Mouse (Mus musculus): Measurements from ENCODE around the gene Ltbp4. TPM values are rescaled to one million over a fixed set of nuclear protein-coding genes. Genes with fewer than 3 reads are reported as not detected.

The Ltbp4 gene
- total RNA-seq, 2 experiments from 2014 or later = 387 to 393 TPM

DNA sequence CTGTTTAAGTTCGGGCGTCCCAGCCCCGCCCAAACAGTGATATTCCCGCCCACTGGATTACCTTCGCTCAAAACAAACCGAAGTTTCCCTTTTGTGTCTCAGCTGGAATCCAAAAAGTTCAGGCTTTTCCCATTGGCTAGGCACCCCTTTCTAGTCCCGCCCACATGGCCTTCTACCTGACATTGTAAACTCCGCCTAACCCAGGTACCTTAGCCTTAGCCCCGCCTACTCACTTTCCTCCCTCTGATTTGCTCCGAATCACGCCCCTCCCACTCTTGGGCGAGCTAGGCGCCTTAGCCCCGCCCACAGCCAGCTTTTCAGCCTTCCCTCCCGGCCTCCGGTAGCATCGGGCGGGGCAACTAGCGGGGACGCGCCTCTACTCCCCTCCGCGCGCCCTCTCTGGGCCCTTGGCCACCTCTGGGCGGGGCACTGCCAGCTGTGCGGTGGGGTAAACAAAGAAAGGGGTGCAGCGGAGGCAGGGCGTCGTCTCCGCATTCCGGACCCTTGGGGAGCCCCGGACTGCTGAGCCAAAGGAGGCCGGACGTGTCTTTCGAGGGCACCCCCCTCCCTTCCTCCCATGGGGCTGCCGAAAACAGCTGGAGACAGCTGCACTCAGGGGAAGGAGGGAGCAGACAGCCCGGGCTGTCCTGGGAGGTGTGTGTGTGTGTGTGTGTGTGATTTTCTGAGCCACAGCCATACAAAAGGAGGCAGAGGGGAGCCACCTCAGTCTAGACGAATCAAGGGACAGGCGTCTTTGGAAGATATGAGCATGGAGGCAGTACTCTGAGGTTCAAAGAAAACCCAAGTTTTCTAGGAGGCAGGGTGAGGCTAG lies 6.6 kb downstream of the Ltbp4 start:
- peak; percentile 94 for DNase-seq
- intact Hi-C loops (cut with DNase I) = loop anchor here (5.0 kb wide), 2 partner anchors 161 to 169 kb away; no protein-coding TSS in a partner anchor

DNA sequence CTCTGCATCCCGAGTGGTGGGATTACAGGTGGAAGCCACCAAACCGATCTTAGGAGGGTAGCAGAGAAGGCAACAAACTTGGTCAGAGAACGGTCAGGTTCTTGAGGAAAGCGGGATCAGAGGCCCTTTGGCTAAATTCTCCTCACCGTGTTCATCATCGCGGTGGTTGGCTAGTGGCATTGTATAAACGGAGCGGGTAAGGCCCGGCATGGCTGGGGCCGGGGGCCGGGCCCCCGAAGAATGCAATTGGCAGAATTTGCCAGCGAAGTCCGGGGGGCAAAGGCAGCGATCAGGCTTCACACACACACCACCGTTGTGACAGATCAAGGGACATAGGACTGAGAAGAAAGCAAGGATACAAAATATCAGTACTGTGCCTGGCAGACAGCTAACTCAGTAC lies 7.5 kb downstream of the Ltbp4 start:
- DNase-seq = no peak
- intact Hi-C loops (cut with DNase I) = loop anchor here (1.0 to 5.0 kb wide), 3 partner anchors 28 to 168 kb away; no protein-coding TSS in a partner anchor

DNA sequence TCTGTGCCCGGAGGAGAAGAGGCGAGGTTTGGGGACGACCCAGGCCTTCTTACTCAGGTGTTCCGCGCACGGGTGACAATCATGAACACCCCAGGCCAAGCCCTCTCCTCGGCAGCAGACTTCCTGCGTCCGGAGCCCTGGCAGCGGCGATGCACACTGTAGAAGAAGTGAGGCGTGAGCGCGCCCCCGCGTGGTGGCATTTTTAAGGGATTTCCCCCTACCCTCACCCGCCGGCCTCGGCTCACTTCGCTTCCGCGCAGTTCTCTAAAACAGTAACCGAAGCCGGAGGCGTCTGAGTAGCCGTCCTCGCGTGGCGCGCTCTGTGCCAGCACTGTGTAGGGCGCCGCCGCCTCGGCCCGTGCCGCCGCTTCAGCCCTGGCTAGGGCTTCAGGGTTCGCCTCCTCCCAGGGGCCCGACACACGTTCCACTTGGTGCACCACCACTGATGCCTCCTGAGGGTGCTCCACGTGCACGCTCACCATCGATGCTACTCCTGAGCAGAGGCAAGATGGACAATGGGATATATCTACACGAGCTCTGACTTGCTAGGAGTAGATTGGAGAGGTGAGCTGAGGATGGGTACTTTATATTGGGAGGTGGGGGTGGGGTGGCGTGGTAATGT lies 8.1 kb downstream of the Ltbp4 start:
- DNase-seq = peak; percentile 87 to 91
- intact Hi-C loops (cut with DNase I) = loop anchor here (1.0 kb wide), 1 partner anchor 27 kb away; no protein-coding TSS in a partner anchor

DNA sequence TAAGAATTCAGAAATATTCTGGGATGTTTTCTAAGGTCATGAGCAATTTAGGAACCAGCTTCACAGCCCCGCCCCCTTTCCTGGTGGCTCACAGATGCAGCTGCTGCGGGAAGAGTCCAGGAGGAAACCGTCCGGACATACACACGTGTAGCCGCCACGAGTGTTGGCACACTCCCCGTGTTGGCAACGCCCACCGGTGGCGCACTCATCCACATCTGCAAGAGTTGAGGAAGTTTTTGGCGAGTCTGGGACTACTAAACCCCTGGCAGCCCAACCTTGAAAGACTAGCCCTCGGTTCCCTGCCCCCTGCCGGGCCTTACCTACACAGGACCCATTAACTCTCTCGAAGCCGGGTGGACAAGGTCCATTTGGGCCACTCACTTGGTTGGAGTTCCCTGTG lies 8.8 kb downstream of the Ltbp4 start:
- intact Hi-C loops (cut with DNase I) = loop anchor here (1.0 kb wide), 1 partner anchor 26 kb away; no protein-coding TSS in a partner anchor
- peak in 1 of 2 experiments; percentile 70 for DNase-seq

DNA sequence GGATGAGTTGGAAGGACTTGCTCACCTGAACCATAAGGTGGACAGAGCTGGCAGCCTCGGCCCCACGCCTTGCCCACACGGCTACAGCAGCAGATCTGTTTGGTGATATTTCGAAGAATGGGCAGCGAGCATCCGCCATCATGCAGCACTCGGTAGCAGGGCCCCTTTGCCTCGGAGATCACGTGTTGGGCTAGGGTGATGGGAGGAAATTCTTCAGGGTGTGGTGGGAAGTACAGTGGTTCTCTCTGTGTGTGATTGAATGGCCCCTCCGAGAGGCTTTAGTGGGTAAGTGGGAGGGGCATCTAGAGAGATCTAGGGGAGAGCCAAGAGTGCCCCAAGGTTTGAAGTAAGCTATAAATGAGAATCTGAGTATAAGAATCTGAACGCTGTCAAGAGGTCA lies 9.3 kb downstream of the Ltbp4 start:
- intact Hi-C loops (cut with DNase I) = no loop called here
- no peak for DNase-seq

DNA sequence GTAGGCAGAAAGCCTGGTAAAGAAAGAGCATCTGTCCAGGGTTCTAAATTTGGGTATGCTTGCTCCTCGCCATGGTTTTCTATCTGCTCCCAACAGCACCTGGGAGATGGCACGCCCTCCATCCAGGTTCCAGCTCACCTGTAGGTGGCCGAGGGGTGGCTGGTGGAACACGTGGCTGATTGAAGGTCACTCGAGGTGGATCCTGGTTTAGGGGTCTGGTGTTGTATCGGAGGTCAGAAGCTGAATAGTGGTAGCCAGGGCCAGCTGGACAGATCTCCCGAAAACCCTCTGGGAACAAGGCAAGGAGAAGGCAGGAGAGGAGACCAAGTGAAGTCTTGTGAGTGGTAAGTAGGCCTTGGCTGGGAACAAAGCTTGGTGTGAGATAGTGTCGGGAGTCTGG lies 10.0 kb downstream of the Ltbp4 start:
- no peak for DNase-seq
- intact Hi-C loops (cut with DNase I) = no loop called here

DNA sequence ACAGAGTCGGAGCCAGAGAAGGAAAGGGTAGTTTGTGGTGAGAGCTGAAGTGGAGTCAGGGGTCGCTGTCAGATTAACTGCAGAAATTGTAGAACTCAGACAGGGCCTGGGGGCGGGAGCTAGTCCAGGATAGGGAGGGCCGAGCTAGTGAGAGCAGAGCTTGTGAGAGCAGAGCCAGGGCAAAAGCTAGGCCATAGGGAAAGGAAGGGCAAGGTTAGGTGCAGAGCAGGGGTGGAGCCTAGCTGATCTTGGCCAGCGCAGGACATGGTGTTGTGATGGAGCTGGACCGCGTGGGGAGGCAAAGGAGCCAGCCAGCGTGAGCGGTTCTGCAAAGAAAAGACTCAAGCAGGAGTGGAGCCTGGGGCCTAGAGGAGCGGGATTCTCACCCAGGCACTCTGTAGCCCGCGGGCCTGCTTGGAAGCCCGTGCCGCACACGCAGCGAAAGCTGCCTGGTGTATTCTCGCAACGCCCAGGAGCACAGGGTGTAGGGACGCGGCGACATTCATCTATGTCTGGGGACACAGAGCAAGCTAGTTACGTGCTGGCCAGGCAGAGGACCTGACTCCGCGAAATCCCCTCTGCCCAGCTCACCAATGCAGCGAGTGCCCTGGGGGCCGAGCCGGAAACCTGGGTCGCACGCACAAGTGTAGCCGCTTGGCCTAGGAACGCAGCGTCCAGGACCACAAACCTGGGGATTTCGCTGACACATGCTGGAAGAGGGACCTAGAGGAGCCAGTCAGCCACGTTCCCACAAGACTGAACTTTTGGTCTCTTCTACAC lies 11.2 kb downstream of the Ltbp4 start:
- intact Hi-C loops (cut with DNase I) = no loop called here
- DNase-seq = peak; percentile 57 to 58

DNA sequence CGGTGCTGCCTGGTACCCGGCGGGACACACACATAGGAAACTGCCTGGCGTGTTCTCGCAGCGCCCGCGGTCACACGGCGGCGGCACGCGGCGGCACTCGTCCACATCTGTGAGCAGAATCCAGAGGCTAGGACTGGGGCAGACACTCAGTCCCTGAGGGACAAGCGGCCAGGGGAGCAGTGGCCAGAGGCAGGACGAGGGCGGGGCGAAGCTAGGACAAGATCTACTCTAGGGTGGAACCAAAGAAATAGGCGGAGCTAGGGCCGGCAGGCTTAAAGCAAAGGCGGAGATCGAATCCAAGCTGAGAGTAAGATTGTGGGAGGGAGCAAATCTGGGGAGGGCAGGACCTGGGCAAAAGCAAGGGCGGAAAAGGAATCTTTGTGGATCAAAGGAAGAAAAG lies 11.8 kb downstream of the Ltbp4 start:
- DNase-seq = peak; percentile 80 to 85
- intact Hi-C loops (cut with DNase I) = no loop called here

DNA sequence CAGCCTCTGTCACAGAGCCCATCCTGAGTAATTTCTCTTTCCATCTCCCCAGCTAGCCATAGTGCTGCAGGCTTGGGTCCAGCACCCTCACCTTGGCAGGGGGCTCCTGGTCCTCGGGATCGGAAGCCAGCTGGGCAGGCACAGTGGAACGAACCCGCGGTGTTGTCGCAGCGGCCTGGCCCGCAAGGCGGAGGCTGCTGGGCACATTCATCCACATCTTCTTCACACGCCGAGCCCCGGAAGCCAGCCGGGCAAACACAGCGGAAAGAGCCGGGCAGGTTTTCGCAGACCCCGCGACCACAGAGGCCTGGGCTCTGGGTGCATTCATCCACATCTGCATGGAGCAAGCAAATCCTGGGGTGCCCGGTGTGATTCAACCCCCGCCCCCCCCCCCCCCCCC lies 12.6 kb downstream of the Ltbp4 start:
- DNase-seq = no peak
- intact Hi-C loops (cut with DNase I) = no loop called here

DNA sequence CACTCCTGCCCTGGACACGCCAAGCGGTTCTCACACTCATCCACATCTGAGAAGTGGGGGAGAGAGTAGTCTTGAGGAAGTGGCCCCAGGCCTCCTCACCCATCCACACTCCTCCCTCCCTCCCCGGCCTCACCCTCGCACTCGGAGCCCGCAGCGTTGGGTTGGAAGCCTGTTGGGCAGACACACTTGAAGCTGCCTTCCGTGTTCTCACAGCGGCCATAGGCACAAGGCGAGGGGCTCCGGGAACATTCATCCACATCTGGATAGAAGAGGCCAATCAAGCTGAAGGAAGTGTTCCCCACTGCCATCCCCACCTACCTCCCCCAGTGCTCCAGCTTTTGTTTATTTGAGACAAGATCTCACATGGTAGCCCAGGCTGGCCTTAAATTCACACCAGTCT lies 13.3 kb downstream of the Ltbp4 start:
- intact Hi-C loops (cut with DNase I) = no loop called here
- DNase-seq = no peak

DNA sequence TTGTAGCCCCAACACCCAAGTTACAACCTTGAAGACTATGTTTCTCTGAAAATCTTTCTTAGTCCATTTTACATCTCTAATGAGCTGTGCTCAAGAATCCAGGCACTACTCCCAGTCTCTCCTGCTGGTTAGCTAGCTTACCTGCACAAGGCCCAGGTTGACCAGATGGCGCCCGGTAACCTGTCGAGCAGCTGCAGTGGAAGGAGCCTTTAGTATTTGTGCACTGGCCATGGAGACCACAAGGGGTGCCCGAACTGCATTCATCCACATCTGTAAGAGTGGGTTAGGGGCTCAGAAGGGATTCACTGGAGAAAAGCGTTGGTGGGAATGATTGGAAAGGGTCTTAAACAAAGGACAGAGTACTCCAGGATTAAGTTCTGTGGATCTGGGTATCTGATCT lies 14.5 kb downstream of the Ltbp4 start:
- no peak for DNase-seq
- intact Hi-C loops (cut with DNase I) = no loop called here

DNA sequence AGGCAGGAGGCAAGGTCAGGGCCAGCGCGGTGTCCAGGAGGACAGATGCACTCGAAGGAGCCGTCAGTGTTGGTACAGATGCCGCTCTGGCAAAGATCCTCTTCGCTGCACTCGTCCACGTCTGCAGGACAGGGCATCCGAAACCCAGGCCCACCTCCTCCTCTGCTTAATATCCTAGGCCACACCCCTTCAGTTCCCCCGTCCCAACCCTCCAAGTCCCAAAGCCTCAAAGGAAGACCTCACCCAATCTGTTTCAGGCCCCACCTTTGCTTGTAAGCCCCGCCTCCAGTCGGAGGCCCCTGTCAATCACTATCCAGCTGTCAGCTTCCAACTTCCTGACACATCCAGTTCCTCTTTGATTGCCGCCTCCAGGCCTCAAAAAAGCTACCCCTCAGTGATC lies 15.2 kb downstream of the Ltbp4 start:
- intact Hi-C loops (cut with DNase I) = no loop called here
- no peak for DNase-seq

DNA sequence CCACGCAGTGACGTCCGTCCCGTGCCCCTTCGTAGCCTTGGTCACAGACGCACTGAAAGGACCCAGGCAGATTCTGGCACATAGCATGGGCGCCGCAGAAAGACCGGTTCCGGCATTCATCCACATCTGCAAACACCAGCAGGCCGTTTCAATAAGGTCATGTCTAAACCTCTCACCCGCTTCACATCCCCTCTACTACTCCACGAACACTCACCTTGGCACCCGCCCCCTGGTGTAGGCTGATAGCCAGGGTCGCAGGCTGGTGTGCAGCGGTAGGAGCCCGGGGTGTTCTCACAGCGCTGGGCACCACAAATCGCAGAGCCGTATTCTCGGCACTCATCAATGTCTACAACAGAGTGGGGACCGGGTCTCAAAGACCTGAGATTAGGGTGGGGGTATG lies 18.1 kb downstream of the Ltbp4 start:
- intact Hi-C loops (cut with DNase I) = no loop called here
- DNase-seq = no peak

DNA sequence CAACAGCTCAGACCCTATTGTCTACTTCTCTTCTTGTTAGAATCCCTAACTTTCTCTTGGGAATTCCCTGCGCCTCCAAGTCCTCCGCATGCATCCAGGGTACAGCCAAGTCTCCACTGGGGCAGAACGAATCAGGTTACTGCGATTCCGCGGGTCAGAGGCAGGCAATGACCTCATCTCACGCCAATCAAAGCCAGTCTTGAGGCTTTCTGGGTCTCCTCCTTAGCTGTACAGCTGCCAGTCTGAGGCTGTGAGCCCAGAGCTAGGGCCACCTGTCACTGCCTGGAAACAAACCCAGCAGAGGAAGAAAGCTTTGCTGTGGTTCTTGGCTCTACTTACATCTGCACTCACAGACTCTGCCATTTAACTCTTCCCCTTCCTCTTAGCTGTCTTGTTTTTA lies 21.5 kb downstream of the Ltbp4 start:
- DNase-seq = peak; percentile 81 to 82
- intact Hi-C loops (cut with DNase I) = no loop called here

DNA sequence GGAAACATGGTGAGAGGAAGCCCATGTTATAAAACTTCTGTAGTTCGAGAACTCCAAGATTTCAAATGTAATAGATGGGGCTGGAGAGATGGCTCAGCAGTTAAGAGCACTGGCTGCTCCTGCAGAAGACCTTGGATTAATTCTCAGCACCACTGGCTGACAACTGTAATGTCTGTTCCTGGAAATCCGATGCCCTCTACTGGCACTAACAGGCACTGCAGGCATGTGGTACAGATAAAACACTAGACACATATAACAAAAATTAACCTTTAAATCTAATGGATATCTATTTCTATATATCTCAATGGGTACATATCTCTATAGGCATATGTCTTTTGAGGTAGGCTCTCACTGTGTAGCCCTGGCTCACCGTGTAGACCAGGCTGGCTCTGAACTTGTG lies 23.1 kb downstream of the Ltbp4 start:
- DNase-seq = no peak
- intact Hi-C loops (cut with DNase I) = no loop called here

DNA sequence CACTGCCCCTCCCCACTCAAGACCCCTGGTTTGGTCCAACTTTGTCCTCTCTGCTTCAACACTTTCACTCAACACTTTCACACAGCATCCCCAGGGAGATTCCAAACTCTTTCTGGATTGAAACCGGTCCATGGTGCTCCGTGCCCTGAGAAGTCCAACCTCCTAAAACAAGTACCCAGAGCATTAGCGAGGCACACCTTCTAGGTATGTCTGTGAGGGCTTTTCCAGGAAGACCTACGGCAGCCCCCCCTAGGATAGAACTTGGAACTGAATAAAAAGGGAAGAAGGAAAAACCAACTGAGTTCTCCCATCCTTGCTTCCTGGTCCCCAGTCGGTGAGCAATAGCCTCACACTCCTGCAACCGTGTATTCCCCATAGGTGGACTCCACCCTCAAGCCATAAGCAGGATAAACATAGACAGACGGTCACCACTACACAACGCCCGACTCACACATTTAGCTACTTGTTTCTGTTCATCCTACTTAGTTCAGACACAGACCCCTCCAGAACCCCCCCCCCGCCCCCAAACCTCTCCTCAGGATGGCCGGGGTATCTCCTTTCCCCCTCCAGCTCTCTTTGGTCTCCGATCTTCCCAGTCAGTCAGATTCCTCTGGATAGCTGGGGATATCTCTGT lies 25.7 kb downstream of the Ltbp4 start:
- no peak for DNase-seq
- intact Hi-C loops (cut with DNase I) = no loop called here

DNA sequence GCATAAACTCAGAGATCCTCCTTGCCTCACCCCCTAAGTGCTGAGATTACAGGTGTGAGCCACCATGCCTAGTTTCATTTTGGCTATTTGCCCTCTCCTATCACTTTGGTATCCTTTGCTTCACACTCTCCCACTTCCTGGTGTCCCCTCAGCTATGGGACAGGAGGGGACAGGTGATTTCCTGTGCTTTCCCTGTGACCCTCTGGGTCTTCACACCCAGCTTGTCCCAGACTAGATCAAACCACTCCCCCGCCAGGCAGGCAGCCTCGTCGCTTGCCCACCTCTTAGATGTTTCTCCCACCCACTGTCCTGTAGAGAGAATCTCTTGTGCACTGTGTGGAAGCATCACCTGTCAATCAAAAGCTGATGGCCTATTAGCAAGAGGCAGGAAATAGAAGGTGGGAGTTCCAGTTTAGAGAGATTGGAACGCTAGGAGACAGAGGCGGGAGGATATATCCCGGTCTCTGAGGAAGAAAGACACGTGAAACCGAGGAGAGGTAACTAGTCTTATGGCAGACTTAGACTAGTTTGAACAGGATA lies 26.4 kb downstream of the Ltbp4 start:
- intact Hi-C loops (cut with DNase I) = no loop called here

DNA sequence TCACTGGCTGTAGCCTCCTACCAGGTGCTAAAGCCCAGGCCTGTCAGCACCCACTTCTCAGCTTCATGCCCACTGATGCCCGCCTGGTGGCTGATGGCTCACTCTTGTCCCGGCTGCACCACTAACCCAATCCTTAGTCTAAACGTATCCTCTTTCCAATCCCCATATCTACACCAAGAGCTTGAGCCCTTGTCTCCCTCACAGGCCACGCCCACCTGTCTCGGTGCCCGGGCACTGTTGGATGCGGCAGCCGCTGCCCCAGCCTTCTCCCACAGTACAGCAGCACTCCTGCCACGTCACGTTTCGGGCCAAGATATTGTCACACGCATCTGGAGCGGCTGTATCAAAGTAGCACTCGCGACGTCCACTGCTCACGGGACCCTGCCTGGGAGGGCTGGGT lies 27.2 kb downstream of the Ltbp4 start:
- intact Hi-C loops (cut with DNase I) = no loop called here
- peak; percentile 76 to 79 for DNase-seq

More for the DNA sequence above, 26.4 kb downstream of the Ltbp4 start:
- no peak for DNase-seq

DNA sequence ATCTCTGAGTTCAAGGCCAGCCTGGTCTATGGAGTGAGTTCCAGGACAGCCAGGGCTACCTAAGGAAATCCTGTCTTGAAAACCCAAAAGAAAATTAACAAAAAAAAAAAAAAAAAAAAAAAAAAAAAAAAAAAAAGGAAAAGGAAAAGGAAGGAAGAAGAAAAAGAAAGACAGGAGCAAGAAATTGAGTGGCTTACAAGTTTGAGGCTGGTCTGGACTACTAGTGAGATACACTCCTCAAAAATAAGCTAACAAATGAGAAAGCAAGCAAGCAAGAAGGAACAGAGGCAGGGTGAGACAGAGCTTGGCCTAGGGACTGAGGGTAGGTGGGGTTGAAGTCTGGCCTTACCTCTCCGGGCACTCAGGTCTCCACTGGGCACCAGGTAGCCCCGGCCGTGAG lies 27.7 kb downstream of the Ltbp4 start:
- no peak for DNase-seq
- intact Hi-C loops (cut with DNase I) = no loop called here

DNA sequence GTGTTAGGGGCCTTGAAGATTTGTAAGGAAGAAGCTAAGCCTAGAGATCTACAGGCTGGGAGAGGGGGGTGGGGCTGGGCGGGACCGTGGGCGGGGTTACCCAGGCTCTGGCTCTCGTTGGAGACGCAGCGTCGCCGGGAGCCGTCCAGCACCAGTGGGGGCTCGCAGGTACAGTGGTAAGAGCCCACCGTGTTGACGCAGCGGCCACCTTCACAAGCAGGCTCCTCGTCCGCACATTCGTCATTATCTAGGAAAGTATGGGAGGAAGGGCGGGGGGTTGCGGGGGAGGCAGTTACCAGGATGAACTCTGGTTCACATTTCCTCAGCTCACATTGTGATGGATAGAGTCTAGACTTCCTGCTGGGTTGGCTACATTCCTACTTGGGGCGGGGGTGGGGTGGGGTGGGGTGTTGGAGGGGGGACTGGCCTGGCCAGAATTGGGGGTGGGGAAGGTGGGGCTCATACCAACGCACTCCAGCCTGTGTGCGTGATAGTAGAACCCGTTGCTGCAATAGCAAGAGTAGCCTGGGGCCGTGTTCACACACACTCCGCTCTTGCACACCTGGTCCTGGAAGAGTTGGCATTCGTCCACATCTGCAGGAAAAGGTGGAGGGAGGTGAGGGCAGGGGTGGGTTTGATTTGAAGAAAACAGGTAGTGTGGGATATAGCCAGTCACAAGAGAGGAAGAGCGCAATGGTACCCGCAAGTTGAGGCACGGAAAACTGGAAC lies 28.5 kb downstream of the Ltbp4 start:
- intact Hi-C loops (cut with DNase I) = no loop called here
- DNase-seq = no peak

All from heart, postnatal 10 days (tissue).